Mouse (Mus musculus): ENCODE measurements around the gene Plekha6. TPM values are rescaled to one million over a fixed set of nuclear protein-coding genes. Genes with fewer than 3 reads are reported as not detected.

Gene Plekha6
- polyA plus RNA-seq, 1 experiment from 2014 or later, result 22.2 TPM

- H3K27me3 ChIP-seq (ENCODE audit: control insufficient read depth, insufficient read depth, low read length), result no peaks in the 10 kb centered on the region
- H3K27ac ChIP-seq, result peak overlapping the region; percentile 78
- DNase-seq (ENCODE audit: low spot score) (no peak), ATAC-seq (ENCODE audit: low FRiP score) (no peak)
- WGBS, result 73% methylated on average over 8 of the region's 8 CpGs
- H3K9me3 ChIP-seq (ENCODE audit: control insufficient read depth, low read length), result no peaks in the 10 kb centered on the region
- H3K36me3 ChIP-seq (replicated peaks; ENCODE audit: control insufficient read depth, insufficient read depth), result no peaks in the 10 kb centered on the region
- H3K4me3 ChIP-seq (replicated peaks; ENCODE audit: low read length), result no peak overlapping the region
- H3K4me2 ChIP-seq (replicated peaks), result no peak overlapping the region
- H3K9ac ChIP-seq, result 0 out of 2 replicates have a peak overlapping the region, but pooled peaks have one; percentile 24
- peaks cover 28% of the 10 kb centered on the region for H3K4me1 ChIP-seq (replicated peaks; ENCODE audit: control insufficient read depth, insufficient read depth, low read length)
Measured at GRCm38 (mm10) chr1:133188719-133189118, 24.7 kb downstream of the Plekha6 start.

- no peak overlapping the region for H3K27ac ChIP-seq
Measured at GRCm38 (mm10) chr1:133189471-133189870, 25.5 kb downstream of the Plekha6 start.

GRCm38 (mm10) chr1:133190550-133190949 lies 26.5 kb downstream of the Plekha6 start:
- 88% methylated on average over 9 of the region's 9 CpGs for WGBS
- no peak overlapping the region for H3K4me2 ChIP-seq (replicated peaks)
- peaks cover 27% of the 10 kb centered on the region for H3K4me1 ChIP-seq (replicated peaks; ENCODE audit: control insufficient read depth, insufficient read depth, low read length)
- no peak overlapping the region for H3K9ac ChIP-seq
- DNase-seq (ENCODE audit: low spot score) (no peak), ATAC-seq (ENCODE audit: low FRiP score) (no peak)
- H3K27ac ChIP-seq, result no peak overlapping the region
- no peak overlapping the region for H3K4me3 ChIP-seq (replicated peaks; ENCODE audit: low read length)
- H3K9me3 ChIP-seq (ENCODE audit: control insufficient read depth, low read length), result no peaks in the 10 kb centered on the region
- H3K27me3 ChIP-seq (ENCODE audit: control insufficient read depth, insufficient read depth, low read length), result no peaks in the 10 kb centered on the region
- no peaks in the 10 kb centered on the region for H3K36me3 ChIP-seq (replicated peaks; ENCODE audit: control insufficient read depth, insufficient read depth)

More at GRCm38 (mm10) chr1:133189471-133189870, 25.5 kb downstream of the Plekha6 start:
- H3K4me2 ChIP-seq (replicated peaks), result no peak overlapping the region
- DNase-seq (ENCODE audit: low spot score) (no peak), ATAC-seq (ENCODE audit: low FRiP score) (no peak)
- H3K4me1 ChIP-seq (replicated peaks; ENCODE audit: control insufficient read depth, insufficient read depth, low read length), result peaks cover 28% of the 10 kb centered on the region
- no peaks in the 10 kb centered on the region for H3K9me3 ChIP-seq (ENCODE audit: control insufficient read depth, low read length)
- no peak overlapping the region for H3K9ac ChIP-seq
- H3K36me3 ChIP-seq (replicated peaks; ENCODE audit: control insufficient read depth, insufficient read depth), result no peaks in the 10 kb centered on the region
- H3K27me3 ChIP-seq (ENCODE audit: control insufficient read depth, insufficient read depth, low read length), result no peaks in the 10 kb centered on the region
- no peak overlapping the region for H3K4me3 ChIP-seq (replicated peaks; ENCODE audit: low read length)

- Histone ChIP-seq H3K27ac (peak overlapping the region; percentile 67), H3K9me3 (ENCODE audit: control insufficient read depth, low read length) (no peaks in the 10 kb centered on the region), H3K36me3 (replicated peaks; ENCODE audit: control insufficient read depth, insufficient read depth) (0 out of 2 replicates have a peak, but pooled peaks cover 3% of the 10 kb centered on the region), H3K9ac (no peak overlapping the region), H3K4me2 (replicated peaks) (no peak overlapping the region), H3K4me1 (replicated peaks; ENCODE audit: control insufficient read depth, insufficient read depth, low read length) (peaks cover 43% of the 10 kb centered on the region), H3K4me3 (replicated peaks; ENCODE audit: low read length) (no peak overlapping the region), H3K27me3 (ENCODE audit: control insufficient read depth, insufficient read depth, low read length) (no peaks in the 10 kb centered on the region)
- peak; percentile 41; the same call in 1 of the 2 replicates for ATAC-seq (ENCODE audit: low FRiP score)
- DNase-seq (ENCODE audit: low spot score), result no peak
- 14% methylated on average over 6 of the region's 6 CpGs for WGBS
Measured at GRCm38 (mm10) chr1:133196181-133196580, 32.2 kb downstream of the Plekha6 start.

GRCm38 (mm10) chr1:133197266-133197665 lies 33.3 kb downstream of the Plekha6 start:
- Histone ChIP-seq H3K36me3 (replicated peaks; ENCODE audit: control insufficient read depth, insufficient read depth) (0 out of 2 replicates have a peak, but pooled peaks cover 3% of the 10 kb centered on the region), H3K4me1 (replicated peaks; ENCODE audit: control insufficient read depth, insufficient read depth, low read length) (peaks cover 47% of the 10 kb centered on the region), H3K4me2 (replicated peaks) (no peak overlapping the region), H3K27ac (no peak overlapping the region), H3K4me3 (replicated peaks; ENCODE audit: low read length) (no peak overlapping the region), H3K9me3 (ENCODE audit: control insufficient read depth, low read length) (no peaks in the 10 kb centered on the region), H3K9ac (no peak overlapping the region), H3K27me3 (ENCODE audit: control insufficient read depth, insufficient read depth, low read length) (no peaks in the 10 kb centered on the region)
- 24% methylated on average over 6 of the region's 6 CpGs for WGBS
- DNase-seq (ENCODE audit: low spot score), result no peak
- ATAC-seq (ENCODE audit: low FRiP score), result no peak

- Histone ChIP-seq H3K4me3 (replicated peaks; ENCODE audit: low read length) (no peak overlapping the region), H3K4me2 (replicated peaks) (no peak overlapping the region), H3K27me3 (ENCODE audit: control insufficient read depth, insufficient read depth, low read length) (no peaks in the 10 kb centered on the region), H3K36me3 (replicated peaks; ENCODE audit: control insufficient read depth, insufficient read depth) (0 out of 2 replicates have a peak, but pooled peaks cover 3% of the 10 kb centered on the region), H3K9me3 (ENCODE audit: control insufficient read depth, low read length) (no peaks in the 10 kb centered on the region), H3K9ac (no peak overlapping the region), H3K27ac (peak overlapping the region; percentile 67), H3K4me1 (replicated peaks; ENCODE audit: control insufficient read depth, insufficient read depth, low read length) (peaks cover 57% of the 10 kb centered on the region)
- DNase-seq (ENCODE audit: low spot score), result no peak
- WGBS, result 34% methylated on average over 7 of the region's 7 CpGs
- no peak for ATAC-seq (ENCODE audit: low FRiP score)
Measured at GRCm38 (mm10) chr1:133199706-133200105, 35.7 kb downstream of the Plekha6 start.

GRCm38 (mm10) chr1:133201499-133201898 lies 37.5 kb downstream of the Plekha6 start:
- Histone ChIP-seq H3K27ac (no peak overlapping the region), H3K27me3 (ENCODE audit: control insufficient read depth, insufficient read depth, low read length) (no peaks in the 10 kb centered on the region), H3K4me2 (replicated peaks) (no peak overlapping the region), H3K36me3 (replicated peaks; ENCODE audit: control insufficient read depth, insufficient read depth) (0 out of 2 replicates have a peak, but pooled peaks cover 3% of the 10 kb centered on the region), H3K9ac (no peak overlapping the region), H3K9me3 (ENCODE audit: control insufficient read depth, low read length) (no peaks in the 10 kb centered on the region), H3K4me1 (replicated peaks; ENCODE audit: control insufficient read depth, insufficient read depth, low read length) (peaks cover 44% of the 10 kb centered on the region), H3K4me3 (replicated peaks; ENCODE audit: low read length) (no peak overlapping the region)
- ATAC-seq (ENCODE audit: low FRiP score), result no peak
- DNase-seq (ENCODE audit: low spot score), result no peak
- WGBS, result 57% methylated on average over 4 of the region's 4 CpGs

GRCm38 (mm10) chr1:133203701-133204100 lies 39.7 kb downstream of the Plekha6 start:
- Histone ChIP-seq H3K4me3 (replicated peaks; ENCODE audit: low read length) (no peak overlapping the region), H3K36me3 (replicated peaks; ENCODE audit: control insufficient read depth, insufficient read depth) (0 out of 2 replicates have a peak, but pooled peaks cover under 1% of the 10 kb centered on the region), H3K9ac (no peak overlapping the region), H3K4me1 (replicated peaks; ENCODE audit: control insufficient read depth, insufficient read depth, low read length) (peaks cover 38% of the 10 kb centered on the region), H3K9me3 (ENCODE audit: control insufficient read depth, low read length) (no peaks in the 10 kb centered on the region), H3K27me3 (ENCODE audit: control insufficient read depth, insufficient read depth, low read length) (no peaks in the 10 kb centered on the region), H3K27ac (no peak overlapping the region), H3K4me2 (replicated peaks) (no peak overlapping the region)
- WGBS, result 35% methylated on average over 2 of the region's 2 CpGs
- DNase-seq (ENCODE audit: low spot score) (no peak), ATAC-seq (ENCODE audit: low FRiP score) (no peak)

GRCm38 (mm10) chr1:133204341-133204849 lies 40.4 kb downstream of the Plekha6 start:
- Histone ChIP-seq H3K27me3 (ENCODE audit: control insufficient read depth, insufficient read depth, low read length) (no peaks in the 10 kb centered on the region), H3K4me1 (replicated peaks; ENCODE audit: control insufficient read depth, insufficient read depth, low read length) (peaks cover 36% of the 10 kb centered on the region), H3K27ac (no peak overlapping the region), H3K9ac (no peak overlapping the region), H3K36me3 (replicated peaks; ENCODE audit: control insufficient read depth, insufficient read depth) (no peaks in the 10 kb centered on the region), H3K4me2 (replicated peaks) (no peak overlapping the region), H3K9me3 (ENCODE audit: control insufficient read depth, low read length) (no peaks in the 10 kb centered on the region), H3K4me3 (replicated peaks; ENCODE audit: low read length) (no peak overlapping the region)
- 52% methylated on average over 11 of the region's 11 CpGs for WGBS
- no peak for DNase-seq (ENCODE audit: low spot score)
- no peak for ATAC-seq (ENCODE audit: low FRiP score)

- Histone ChIP-seq H3K4me1 (replicated peaks; ENCODE audit: control insufficient read depth, insufficient read depth, low read length) (peaks cover 36% of the 10 kb centered on the region), H3K4me2 (replicated peaks) (no peak overlapping the region), H3K27ac (no peak overlapping the region), H3K36me3 (replicated peaks; ENCODE audit: control insufficient read depth, insufficient read depth) (no peaks in the 10 kb centered on the region), H3K4me3 (replicated peaks; ENCODE audit: low read length) (no peak overlapping the region), H3K9ac (no peak overlapping the region), H3K27me3 (ENCODE audit: control insufficient read depth, insufficient read depth, low read length) (no peaks in the 10 kb centered on the region), H3K9me3 (ENCODE audit: control insufficient read depth, low read length) (no peaks in the 10 kb centered on the region)
- ATAC-seq (ENCODE audit: low FRiP score) (no peak), DNase-seq (ENCODE audit: low spot score) (no peak)
- WGBS, result 78% methylated on average over 10 of the region's 10 CpGs
Measured at GRCm38 (mm10) chr1:133204985-133205384, 41.0 kb downstream of the Plekha6 start.

Data from hindbrain, embryonic 14.5 days (tissue).